Mouse (Mus musculus): ENCODE measurements around the gene B3gnt3. TPM values are rescaled to one million over a fixed set of nuclear protein-coding genes. Genes with fewer than 3 reads are reported as not detected.

Gene B3gnt3
- total and polyA plus RNA-seq, 3 experiments = 6.1 to 8.6 (median 6.4) TPM

DNA sequence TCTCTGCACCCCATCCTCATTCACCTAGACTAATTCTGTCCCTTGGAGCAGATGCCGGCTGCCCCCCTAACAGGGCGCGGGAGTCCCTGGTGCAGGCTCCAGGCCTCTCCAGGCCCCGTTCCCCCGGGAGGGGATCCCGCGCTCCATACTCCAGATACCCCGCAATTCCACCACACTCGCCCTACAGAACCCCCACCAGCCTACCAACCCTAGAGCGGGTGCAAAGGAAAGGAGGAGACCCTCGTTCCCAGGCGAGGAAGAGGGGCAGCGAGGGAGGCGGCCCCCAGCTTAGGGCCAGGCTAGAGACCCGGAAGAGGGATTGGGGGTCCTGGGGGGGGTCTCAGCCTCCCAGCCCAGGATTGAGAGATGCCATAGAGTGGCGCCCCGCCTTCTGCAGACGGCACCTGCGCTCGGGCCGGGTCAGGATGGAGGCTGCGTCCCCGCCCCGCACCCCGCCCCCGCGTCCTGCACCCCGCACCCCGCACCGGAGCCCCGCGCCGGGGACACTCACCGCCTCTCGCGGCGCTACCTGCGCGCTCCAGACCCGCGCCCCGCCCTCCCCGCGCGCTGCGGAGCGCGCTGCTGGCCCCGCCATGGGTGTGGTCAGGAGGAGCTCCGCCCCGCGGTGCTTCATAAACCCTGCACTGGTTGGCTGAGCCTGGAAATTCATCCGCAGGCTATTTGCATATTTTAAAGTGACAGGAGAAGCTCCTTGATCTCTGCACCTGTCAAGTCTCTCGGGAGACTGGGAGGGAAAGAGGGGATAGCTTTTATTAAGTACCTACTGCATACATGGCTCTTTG lies 23.7 kb upstream of the B3gnt3 start, which contains the start of gene Fcho1:
Gene Fcho1, minus strand, starts transcription at position 595 of the 803 bp plus-strand sequence.
- TF ChIP-seq POLR2A (IDR thresholded peaks at IDR 0.05; ENCODE audit: insufficient read depth, low read depth, low read length) = no peak
- no peak for TF ChIP-seq CTCF (IDR thresholded peaks at IDR 0.05)
- TF ChIP-seq EP300 (IDR thresholded peaks at IDR 0.05; ENCODE audit: insufficient read depth, low read depth, low read length) = no peak
- peak; percentile 68 to 81 for DNase-seq
- no peaks in the 10 kb centered on the region for H3K27me3 ChIP-seq (ENCODE audit: control insufficient read depth, insufficient read depth, low read length)
- H3K4me1 ChIP-seq (ENCODE audit: control insufficient read depth, insufficient read depth, low read length) = no peaks in the 10 kb centered on the region; the same call in 1 of the 2 replicates
- no peak within 1 kb of the TSS for H3K9ac ChIP-seq (ENCODE audit: low read depth, low read length)
- H3K4me3 ChIP-seq = peak within 1 kb of the TSS; percentile 40
- H3K36me3 ChIP-seq (ENCODE audit: control insufficient read depth, insufficient read depth, low read length) = no peaks in the 10 kb centered on the region
- 3% methylated on average over 54 of the region's 54 CpGs for WGBS
- intact Hi-C loops (cut with DNase I) = no loop called here
- H3K27ac ChIP-seq = no peak within 1 kb of the TSS
- no peaks in the 10 kb centered on the region for H3K79me2 ChIP-seq (replicated peaks; ENCODE audit: control insufficient read depth, insufficient read depth, low read length)

DNA sequence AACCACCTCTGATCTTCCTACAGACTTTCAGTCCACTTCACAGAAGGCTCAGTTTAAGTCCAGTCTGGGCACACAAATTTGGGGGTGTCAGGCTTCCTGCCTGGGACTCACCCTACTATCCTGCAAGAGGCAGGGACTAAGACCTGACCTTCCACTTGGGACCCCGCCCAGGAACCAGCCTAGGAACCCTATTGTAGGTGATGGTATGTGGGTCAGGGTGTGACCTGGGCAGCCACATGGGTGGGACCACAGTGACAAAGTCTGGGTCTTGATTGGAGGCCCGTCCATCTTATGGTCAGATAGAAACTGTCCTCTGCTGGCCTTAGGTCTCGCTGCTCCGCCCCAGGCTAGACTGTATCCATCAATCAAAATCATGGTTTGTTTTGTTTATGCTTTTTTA lies 22.8 kb upstream of the B3gnt3 start:
- Histone ChIP-seq H3K79me2 (replicated peaks; ENCODE audit: control insufficient read depth, insufficient read depth, low read length) (no peaks in the 10 kb centered on the region), H3K36me3 (ENCODE audit: control insufficient read depth, insufficient read depth, low read length) (no peaks in the 10 kb centered on the region), H3K27me3 (ENCODE audit: control insufficient read depth, insufficient read depth, low read length) (no peaks in the 10 kb centered on the region), H3K27ac (no peak overlapping the region), H3K4me3 (no peak overlapping the region), H3K9ac (ENCODE audit: low read depth, low read length) (no peak overlapping the region), H3K4me1 (ENCODE audit: control insufficient read depth, insufficient read depth, low read length) (no peaks in the 10 kb centered on the region; the same call in 1 of the 2 replicates)
- WGBS = 82% methylated on average over 4 of the region's 4 CpGs
- no peak for DNase-seq
- TF ChIP-seq CTCF (IDR thresholded peaks at IDR 0.05) = no peak
- intact Hi-C loops (cut with DNase I) = no loop called here

DNA sequence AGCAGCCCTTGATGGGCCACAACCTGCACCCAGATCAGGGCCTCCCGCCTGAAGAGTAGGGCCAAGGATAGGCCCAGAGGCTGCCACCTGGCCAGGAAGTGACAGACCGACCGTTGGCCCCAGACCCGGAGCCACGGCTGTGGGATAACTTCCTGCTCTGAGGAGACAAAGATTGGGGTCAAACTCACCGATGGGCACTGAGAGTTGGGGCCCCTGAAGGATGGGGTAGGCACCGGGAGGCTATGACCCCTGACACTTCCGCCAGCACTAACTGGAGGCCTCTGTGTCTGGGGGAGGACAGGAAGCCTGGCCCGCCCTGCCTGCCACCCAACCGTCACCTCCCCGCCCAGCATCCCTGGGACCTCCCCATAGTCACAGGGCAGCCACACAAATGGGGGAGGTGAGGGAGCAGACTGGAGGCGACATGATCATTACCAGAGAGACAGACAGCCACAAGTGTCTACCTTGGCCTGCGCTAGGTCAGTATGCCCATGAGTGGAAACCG lies 21.5 kb upstream of the B3gnt3 start:
- intact Hi-C loops (cut with DNase I) = no loop called here
- Histone ChIP-seq H3K9ac (ENCODE audit: low read depth, low read length) (no peak overlapping the region), H3K4me3 (no peak overlapping the region), H3K27me3 (ENCODE audit: control insufficient read depth, insufficient read depth, low read length) (no peaks in the 10 kb centered on the region), H3K27ac (no peak overlapping the region), H3K4me1 (ENCODE audit: control insufficient read depth, insufficient read depth, low read length) (no peaks in the 10 kb centered on the region), H3K79me2 (replicated peaks; ENCODE audit: control insufficient read depth, insufficient read depth, low read length) (no peaks in the 10 kb centered on the region), H3K36me3 (ENCODE audit: control insufficient read depth, insufficient read depth, low read length) (no peaks in the 10 kb centered on the region)
- TF ChIP-seq POLR2A (IDR thresholded peaks at IDR 0.05; ENCODE audit: insufficient read depth, low read depth, low read length) (no peak), EP300 (IDR thresholded peaks at IDR 0.05; ENCODE audit: insufficient read depth, low read depth, low read length) (no peak)
- 52% methylated on average over 14 of the region's 14 CpGs for WGBS
- peak in 1 of 2 experiments; percentile 56 for DNase-seq

GRCm38 (mm10) chr8:71719928-71720457 lies 18.4 kb upstream of the B3gnt3 start:
- Histone ChIP-seq H3K4me1 (ENCODE audit: control insufficient read depth, insufficient read depth, low read length) (no peaks in the 10 kb centered on the region), H3K27ac (no peak overlapping the region), H3K36me3 (ENCODE audit: control insufficient read depth, insufficient read depth, low read length) (no peaks in the 10 kb centered on the region), H3K27me3 (ENCODE audit: control insufficient read depth, insufficient read depth, low read length) (no peaks in the 10 kb centered on the region), H3K4me3 (no peak overlapping the region), H3K9ac (ENCODE audit: low read depth, low read length) (no peak overlapping the region), H3K79me2 (replicated peaks; ENCODE audit: control insufficient read depth, insufficient read depth, low read length) (no peaks in the 10 kb centered on the region)
- WGBS = 42% methylated on average over 7 of the region's 7 CpGs
- TF ChIP-seq CTCF (IDR thresholded peaks at IDR 0.05) = no peak
- no peak for TF ChIP-seq EP300 (IDR thresholded peaks at IDR 0.05; ENCODE audit: insufficient read depth, low read depth, low read length)
- TF ChIP-seq POLR2A (IDR thresholded peaks at IDR 0.05; ENCODE audit: insufficient read depth, low read depth, low read length) = no peak
- intact Hi-C loops (cut with DNase I) = no loop called here
- no peak for DNase-seq

- H3K27me3 ChIP-seq (ENCODE audit: control insufficient read depth, insufficient read depth, low read length) = no peaks in the 10 kb centered on the region
- H3K27ac ChIP-seq = no peak overlapping the region
- TF ChIP-seq EP300 (IDR thresholded peaks at IDR 0.05; ENCODE audit: insufficient read depth, low read depth, low read length) = no peak
- no peak for TF ChIP-seq POLR2A (IDR thresholded peaks at IDR 0.05; ENCODE audit: insufficient read depth, low read depth, low read length)
- TF ChIP-seq CTCF (IDR thresholded peaks at IDR 0.05) = no peak
- DNase-seq = peak; percentile 47 to 67
- H3K4me1 ChIP-seq (ENCODE audit: control insufficient read depth, insufficient read depth, low read length) = no peaks in the 10 kb centered on the region
- H3K79me2 ChIP-seq (replicated peaks; ENCODE audit: control insufficient read depth, insufficient read depth, low read length) = no peaks in the 10 kb centered on the region
- 36% methylated on average over 4 of the region's 4 CpGs for WGBS
- no peak overlapping the region for H3K9ac ChIP-seq (ENCODE audit: low read depth, low read length)
- intact Hi-C loops (cut with DNase I) = no loop called here
- no peak overlapping the region for H3K4me3 ChIP-seq
- H3K36me3 ChIP-seq (ENCODE audit: control insufficient read depth, insufficient read depth, low read length) = no peaks in the 10 kb centered on the region
Measured at GRCm38 (mm10) chr8:71719218-71719617, 17.6 kb upstream of the B3gnt3 start.

GRCm38 (mm10) chr8:71718252-71718651 lies 16.7 kb upstream of the B3gnt3 start:
- no peak for DNase-seq
- no peak for TF ChIP-seq POLR2A (IDR thresholded peaks at IDR 0.05; ENCODE audit: insufficient read depth, low read depth, low read length)
- TF ChIP-seq CTCF (IDR thresholded peaks at IDR 0.05) = no peak
- no peak for TF ChIP-seq EP300 (IDR thresholded peaks at IDR 0.05; ENCODE audit: insufficient read depth, low read depth, low read length)
- intact Hi-C loops (cut with DNase I) = no loop called here
- no peaks in the 10 kb centered on the region for H3K79me2 ChIP-seq (replicated peaks; ENCODE audit: control insufficient read depth, insufficient read depth, low read length)
- no peaks in the 10 kb centered on the region for H3K27me3 ChIP-seq (ENCODE audit: control insufficient read depth, insufficient read depth, low read length)
- no peak overlapping the region for H3K9ac ChIP-seq (ENCODE audit: low read depth, low read length)
- no peaks in the 10 kb centered on the region for H3K4me1 ChIP-seq (ENCODE audit: control insufficient read depth, insufficient read depth, low read length)
- no peaks in the 10 kb centered on the region for H3K36me3 ChIP-seq (ENCODE audit: control insufficient read depth, insufficient read depth, low read length)
- H3K4me3 ChIP-seq = no peak overlapping the region
- no peak overlapping the region for H3K27ac ChIP-seq
- WGBS = 40% methylated on average over 3 of the region's 3 CpGs

Measured in heart, adult 2 months (tissue).